Mouse (Mus musculus) E14TG2a.4 (cell line): ENCODE measurements around the gene Cfd.
A peak's percentile ranks its signal among the peaks of the same experiment; 100 is the strongest.

Experiments used
- H3K27me3 ChIP-seq: 2 replicates; pipeline ENCODE4 v1.6.1; 2014; ENCODE audit warnings: low read length, control low read depth; ENCODE audit not compliant: insufficient read depth
- H3K36me3 ChIP-seq: 2 replicates; pipeline ENCODE4 v1.6.1; 2014; ENCODE audit warnings: low read length, control low read depth; ENCODE audit not compliant: insufficient read depth
- H3K4me1 ChIP-seq: replicated peaks from 2 replicates; pipeline ENCODE4 v1.6.1; 2014; ENCODE audit warnings: low read depth, low read length, control low read depth
- H3K4me3 ChIP-seq: replicated peaks from 2 replicates; pipeline ENCODE4 v1.5.1; 2014; ENCODE audit warnings: mild to moderate bottlenecking, low read length
- H3K9me3 ChIP-seq: 2 replicates; pipeline ENCODE4 v1.6.1; 2014; ENCODE audit warnings: low read length, control low read depth
- CTCF ChIP-seq: conservative IDR thresholded peaks from 2 replicates; pipeline ENCODE4 v1.5.1; 2014; ENCODE audit warnings: low read length
- NANOG ChIP-seq: IDR thresholded peaks from 2 replicates; pipeline ENCODE4 v1.6.1; 2014; ENCODE audit warnings: borderline replicate concordance, low read length, mixed read lengths
- POU5F1 ChIP-seq: IDR thresholded peaks from 2 replicates; pipeline ENCODE4 v1.6.1; 2014; ENCODE audit warnings: low read length, borderline replicate concordance

Cfd gene

DNA sequence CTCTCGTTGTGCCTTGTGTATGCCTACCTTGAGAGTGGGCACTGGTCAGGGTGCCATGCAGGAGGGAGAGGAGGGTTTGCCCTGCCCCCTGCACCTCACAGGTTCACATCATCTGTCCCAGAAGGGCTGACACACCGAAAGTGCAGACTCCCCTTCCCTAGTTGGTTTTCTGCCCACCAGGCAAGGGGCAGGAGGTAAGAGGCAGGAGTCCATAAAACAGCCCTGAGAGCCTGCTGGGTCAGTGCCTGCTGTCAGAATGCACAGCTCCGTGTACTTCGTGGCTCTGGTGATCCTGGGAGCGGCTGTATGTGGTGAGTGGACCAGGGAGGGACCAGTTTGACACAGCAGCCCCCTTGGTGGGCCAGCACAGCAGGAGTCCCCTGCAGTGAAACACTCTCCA is at the start of gene Cfd:
TSS of gene Cfd (plus strand) at position 184 of the 400 bp plus-strand sequence.
- TF ChIP-seq POU5F1 (no peak), NANOG (no peak), CTCF (no peak)
- H3K27me3 ChIP-seq = peaks cover 20% of the 10 kb centered on the region
- no peak within 1 kb of the TSS for H3K4me3 ChIP-seq
- H3K9me3 ChIP-seq = no peaks in the 10 kb centered on the region
- peaks cover 14% of the 10 kb centered on the region for H3K36me3 ChIP-seq
- peaks cover 36% of the 10 kb centered on the region for H3K4me1 ChIP-seq

- H3K4me3 ChIP-seq = no peak overlapping the region
- H3K4me1 ChIP-seq = peaks cover 55% of the 10 kb centered on the region
- H3K9me3 ChIP-seq = no peaks in the 10 kb centered on the region
- H3K36me3 ChIP-seq = no peaks in the 10 kb centered on the region
- H3K27me3 ChIP-seq = peaks cover 7% of the 10 kb centered on the region
- no peak for TF ChIP-seq CTCF
- no peak for TF ChIP-seq NANOG
- TF ChIP-seq POU5F1 = no peak
Observed at GRCm38 (mm10) chr10:79842322-79842721, 48.3 kb upstream of the Cfd start.

GRCm38 (mm10) chr10:79843476-79843875 is 47.2 kb upstream of the Cfd start:
- Histone ChIP-seq H3K36me3 (no peaks in the 10 kb centered on the region), H3K9me3 (no peaks in the 10 kb centered on the region), H3K4me3 (no peak overlapping the region), H3K27me3 (no peaks in the 10 kb centered on the region), H3K4me1 (peaks cover 65% of the 10 kb centered on the region)
- TF ChIP-seq NANOG (no peak), POU5F1 (no peak), CTCF (no peak)

DNA sequence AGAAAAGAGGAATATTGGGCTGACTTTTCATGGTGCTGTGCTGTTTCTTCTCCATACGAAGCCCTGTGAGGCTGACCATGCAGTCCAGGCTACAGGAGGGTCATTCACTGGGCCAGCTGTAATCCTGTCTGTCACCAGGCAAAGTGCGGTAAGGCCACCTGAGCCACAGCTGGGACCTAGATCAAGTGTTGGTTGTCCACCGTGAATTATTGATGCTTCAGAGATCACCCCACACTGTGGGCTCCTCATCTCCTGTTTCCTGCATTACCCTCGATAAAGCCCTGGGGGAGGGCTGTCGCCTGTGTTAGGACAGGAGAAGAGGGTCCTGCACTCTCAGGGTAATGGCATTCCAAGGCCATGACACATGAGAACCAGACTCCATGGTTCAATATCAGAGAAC is 44.1 kb upstream of the Cfd start:
- peaks cover 6% of the 10 kb centered on the region for H3K36me3 ChIP-seq
- H3K4me3 ChIP-seq = no peak overlapping the region
- TF ChIP-seq CTCF = no peak
- no peak for TF ChIP-seq NANOG
- no peak for TF ChIP-seq POU5F1
- no peaks in the 10 kb centered on the region for H3K9me3 ChIP-seq
- no peaks in the 10 kb centered on the region for H3K27me3 ChIP-seq
- H3K4me1 ChIP-seq = peaks cover 76% of the 10 kb centered on the region

DNA sequence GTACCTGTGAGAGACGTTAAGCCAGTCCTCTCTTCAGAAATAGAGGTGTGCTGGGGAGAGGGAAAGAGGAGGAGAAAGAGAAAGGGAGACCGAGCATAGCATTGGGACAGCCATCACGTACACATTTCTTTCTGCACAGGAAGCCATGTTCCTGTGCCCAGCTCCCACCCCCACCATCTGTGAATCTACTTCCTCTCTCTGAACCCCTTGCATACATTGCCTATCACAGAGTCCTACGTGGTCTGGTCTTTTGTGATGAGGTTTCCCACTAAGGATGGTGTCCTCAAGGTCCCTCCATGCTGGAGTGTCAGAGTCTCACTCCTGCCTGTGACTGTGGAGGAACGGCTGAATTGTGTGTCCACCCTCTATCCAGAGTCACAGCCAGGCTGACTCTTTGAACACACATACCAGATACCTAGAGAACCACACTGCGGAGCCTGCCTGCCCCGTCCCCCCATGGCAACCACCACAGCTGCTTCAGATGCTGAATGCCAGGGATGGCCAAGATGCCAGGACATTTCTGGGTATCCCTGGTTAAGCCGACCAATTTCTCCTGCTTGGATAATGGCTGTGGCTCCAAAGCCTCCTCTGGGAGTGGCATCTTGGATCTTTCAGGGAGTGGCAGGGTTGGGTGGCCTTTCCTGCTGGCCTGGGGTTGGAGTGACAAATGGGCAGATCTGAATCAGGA is 40.6 kb upstream of the Cfd start:
- H3K27me3 ChIP-seq = no peaks in the 10 kb centered on the region
- H3K9me3 ChIP-seq = no peaks in the 10 kb centered on the region
- H3K36me3 ChIP-seq = peaks cover 6% of the 10 kb centered on the region
- peaks cover 57% of the 10 kb centered on the region for H3K4me1 ChIP-seq
- no peak for TF ChIP-seq NANOG
- no peak for TF ChIP-seq CTCF
- TF ChIP-seq POU5F1 = no peak
- peak overlapping the region; percentile 20 for H3K4me3 ChIP-seq

DNA sequence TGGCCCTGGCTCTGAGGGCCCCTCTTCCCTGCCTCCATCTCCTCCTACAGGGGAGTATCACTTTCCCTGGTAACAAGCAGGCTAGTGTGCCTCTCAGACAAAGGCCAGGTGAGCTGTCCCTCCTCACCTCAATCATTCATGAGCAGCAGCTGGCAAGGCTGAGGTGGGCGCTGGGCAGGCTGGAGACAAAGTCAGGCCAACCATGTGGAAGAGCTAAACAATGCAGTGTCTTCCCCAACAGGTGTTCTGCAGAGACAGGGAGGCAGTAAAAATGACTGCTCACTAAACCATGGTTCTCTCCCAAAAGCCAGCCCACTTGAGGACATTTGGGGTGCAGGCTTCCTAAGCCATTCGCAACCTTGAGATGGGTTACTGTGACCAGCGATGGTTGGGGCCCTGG is 39.0 kb upstream of the Cfd start:
- Histone ChIP-seq H3K27me3 (no peaks in the 10 kb centered on the region), H3K36me3 (peaks cover 20% of the 10 kb centered on the region), H3K9me3 (no peaks in the 10 kb centered on the region), H3K4me3 (peak overlapping the region; percentile 86), H3K4me1 (peaks cover 63% of the 10 kb centered on the region)
- TF ChIP-seq NANOG (no peak), CTCF (no peak), POU5F1 (no peak)

- peaks cover 69% of the 10 kb centered on the region for H3K4me1 ChIP-seq
- TF ChIP-seq POU5F1 (no peak), CTCF (no peak), NANOG (no peak)
- H3K36me3 ChIP-seq = peaks cover 26% of the 10 kb centered on the region
- no peaks in the 10 kb centered on the region for H3K9me3 ChIP-seq
- H3K4me3 ChIP-seq = peak overlapping the region; percentile 86
- H3K27me3 ChIP-seq = no peaks in the 10 kb centered on the region
Observed at GRCm38 (mm10) chr10:79852107-79852789, 38.4 kb upstream of the Cfd start.

GRCm38 (mm10) chr10:79852827-79853226 is 37.8 kb upstream of the Cfd start:
- peaks cover 69% of the 10 kb centered on the region for H3K4me1 ChIP-seq
- H3K36me3 ChIP-seq = peaks cover 31% of the 10 kb centered on the region
- H3K27me3 ChIP-seq = no peaks in the 10 kb centered on the region
- H3K4me3 ChIP-seq = peak overlapping the region; percentile 86
- H3K9me3 ChIP-seq = no peaks in the 10 kb centered on the region
- no peak for TF ChIP-seq NANOG
- no peak for TF ChIP-seq CTCF
- no peak for TF ChIP-seq POU5F1
